Mouse (Mus musculus) myocyte (in vitro differentiated cells): ENCODE data around the gene Fam198a.
"Not testable (repeated sequence)": the region's sequence is repeated elsewhere in the genome, so short reads cannot be mapped to it uniquely, and the experiment has no call there.

Source experiments
- CEBPB ChIP-seq: IDR thresholded peaks from 2 replicates; pipeline ENCODE4 v1.6.1; 2011; ENCODE audit warnings: mild to moderate bottlenecking, moderate library complexity; ENCODE audit not compliant: poor library complexity, insufficient read depth, severe bottlenecking
- E2F4 ChIP-seq: IDR thresholded peaks from one replicate; pipeline ENCODE4 v1.6.1; 2011; ENCODE audit warnings: mild to moderate bottlenecking, control low read depth, moderate library complexity; ENCODE audit not compliant: insufficient read depth
- MAX ChIP-seq: IDR thresholded peaks from one replicate; pipeline ENCODE4 v1.6.1; 2011; ENCODE audit warnings: low read depth, mild to moderate bottlenecking, control low read depth
- MYOD1 ChIP-seq, 3 experiments: IDR thresholded peaks; one replicate each; pipeline ENCODE4 v1.6.1; 2011; ENCODE audit warnings: control low read depth in 2 of 3, low read depth in 2 of 3, mild to moderate bottlenecking in 2 of 3, moderate library complexity in 1 of 3; ENCODE audit not compliant: insufficient read length in 2 of 3, control insufficient read depth in 1 of 3
- MYOG ChIP-seq, 3 experiments: IDR thresholded peaks; one replicate each; pipeline ENCODE4 v1.6.1; 2011; ENCODE audit warnings: control low read depth in 2 of 3, low read depth in 2 of 3, mild to moderate bottlenecking in 2 of 3; ENCODE audit not compliant: insufficient read length in 2 of 3, control insufficient read depth in 1 of 3, insufficient read depth in 1 of 3
- POLR2A ChIP-seq: IDR thresholded peaks from one replicate; pipeline ENCODE4 v1.6.1; 2011; ENCODE audit warnings: low read depth, mild to moderate bottlenecking, control low read depth, moderate library complexity; ENCODE audit not compliant: insufficient read length
- USF1 ChIP-seq: IDR thresholded peaks from one replicate; pipeline ENCODE4 v1.6.1; 2011; ENCODE audit warnings: low read depth, mild to moderate bottlenecking, control low read depth, moderate library complexity

DNA sequence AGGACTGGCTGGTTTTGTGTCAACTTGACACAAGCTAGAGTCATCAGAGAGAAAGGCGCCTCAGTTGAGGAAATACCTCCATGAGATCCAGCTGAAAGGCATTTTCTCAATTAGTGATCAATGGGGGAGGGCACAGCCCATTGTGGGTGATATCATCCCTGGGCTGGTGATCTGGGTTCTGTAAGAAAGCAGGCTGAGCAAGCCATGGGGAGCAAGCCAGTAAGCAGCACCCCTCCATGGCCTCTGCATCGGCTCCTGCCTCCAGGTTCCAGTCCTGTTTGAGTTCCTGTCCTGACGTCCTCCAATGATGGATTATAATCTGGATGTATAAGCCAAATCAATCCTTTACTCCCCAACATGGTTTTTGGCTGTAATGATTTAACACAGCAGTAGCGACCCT, 70.4 kb downstream of the Fam198a start:
- TF ChIP-seq POLR2A; MYOG (IDR thresholded peaks at IDR 0.05; ENCODE audit: control insufficient read depth in 1 of 3, insufficient read depth in 1 of 3, insufficient read length in 2 of 3, low read depth in 2 of 3); E2F4; MAX; MYOD1 (IDR thresholded peaks at IDR 0.05; ENCODE audit: control insufficient read depth in 1 of 3, insufficient read length in 2 of 3, low read depth in 2 of 3); CEBPB; USF1: not testable (repeated sequence)
